Mouse (Mus musculus): ENCODE measurements around the gene Dcaf15. TPM values are rescaled to one million over a fixed set of nuclear protein-coding genes. Genes with fewer than 3 reads are reported as not detected.

Gene Dcaf15
- polyA plus RNA-seq, 2 experiments, result 2.5 to 16.8 TPM

DNA sequence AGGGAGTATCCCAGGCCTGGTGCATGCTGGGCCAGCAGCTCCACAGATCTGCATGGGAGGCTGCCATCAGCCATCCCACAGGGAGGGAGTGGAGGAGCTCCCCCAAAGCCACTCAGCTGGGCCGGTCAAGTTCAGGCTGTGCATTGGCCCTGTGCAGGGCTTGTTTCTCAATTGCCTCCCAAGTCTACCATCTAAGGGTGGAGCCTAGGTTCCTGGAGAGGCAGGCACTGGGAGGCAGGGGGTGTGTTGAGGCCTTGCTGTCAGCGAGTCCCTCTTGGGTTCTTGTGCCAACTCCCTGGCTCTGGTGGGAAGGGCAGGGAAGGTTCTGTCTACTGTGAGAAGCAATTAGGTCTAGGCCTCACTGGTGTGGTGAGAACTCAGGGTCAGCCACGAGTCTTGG, 32.6 kb downstream of the Dcaf15 start:
- H3K4me1 ChIP-seq (replicated peaks; ENCODE audit: control insufficient read depth in 2 of 2, insufficient read depth in 2 of 2, low read length in 1 of 2), result peaks cover 0 to 17% of the 10 kb centered on the region in 2 experiments
- 55% methylated on average over 3 of the region's 3 CpGs for WGBS (ENCODE audit: insufficient replicate concordance)

DNA sequence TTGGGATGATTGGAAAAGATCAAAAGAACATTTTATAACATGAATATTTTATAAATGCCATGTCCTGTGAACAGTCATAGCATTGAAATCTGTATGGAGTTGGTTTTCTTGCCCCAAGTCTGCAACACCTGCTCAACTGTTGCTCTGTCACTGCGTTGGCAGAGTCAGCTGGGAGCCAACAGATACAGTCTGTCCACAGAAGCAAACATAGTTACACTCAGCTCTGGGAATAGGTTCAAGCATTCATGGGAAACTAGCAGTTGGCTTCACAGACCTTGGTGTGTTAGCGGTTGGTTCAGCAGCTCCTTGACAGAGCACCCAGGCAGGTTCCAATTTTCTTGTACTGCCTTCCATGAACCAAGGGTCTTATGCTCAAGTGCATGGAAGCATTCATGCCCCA, 33.9 kb downstream of the Dcaf15 start:
- TF ChIP-seq CTCF (IDR thresholded peaks at IDR 0.05; ENCODE audit: low read depth), result no peak
- no peak for TF ChIP-seq EP300 (IDR thresholded peaks at IDR 0.05; ENCODE audit: low read depth)
- no peaks in the 10 kb centered on the region for H3K27me3 ChIP-seq (ENCODE audit: control insufficient read depth, insufficient read depth, low read length)
- H3K9me3 ChIP-seq (ENCODE audit: control insufficient read depth, low read length), result no peaks in the 10 kb centered on the region
- DNase-seq (ENCODE audit: low read depth in 3 of 3, low spot score in 3 of 3), result no peak
- no peak for ATAC-seq (ENCODE audit: insufficient read depth)
- no peak overlapping the region for H3K9ac ChIP-seq (replicated peaks)
- H3K4me1 ChIP-seq (replicated peaks; ENCODE audit: control insufficient read depth in 2 of 2, insufficient read depth in 2 of 2, low read length in 1 of 2), result peaks cover 0 to 17% of the 10 kb centered on the region in 2 experiments
- H3K4me3 ChIP-seq (ENCODE audit: insufficient read depth in 1 of 2, low read depth in 2 of 2, low read length in 2 of 2), result no peak overlapping the region
- H3K36me3 ChIP-seq (replicated peaks; ENCODE audit: control insufficient read depth, insufficient read depth, low read depth), result no peaks in the 10 kb centered on the region
- H3K4me2 ChIP-seq (ENCODE audit: low read depth), result no peak overlapping the region
- no peak overlapping the region for H3K27ac ChIP-seq
- 81% methylated on average over 2 of the region's 2 CpGs for WGBS (ENCODE audit: insufficient replicate concordance)

More for the DNA sequence above, 32.6 kb downstream of the Dcaf15 start:
- H3K9me3 ChIP-seq (ENCODE audit: control insufficient read depth, low read length), result no peaks in the 10 kb centered on the region
- no peaks in the 10 kb centered on the region for H3K36me3 ChIP-seq (replicated peaks; ENCODE audit: control insufficient read depth, insufficient read depth, low read depth)
- H3K9ac ChIP-seq (replicated peaks), result no peak overlapping the region
- DNase-seq (ENCODE audit: low read depth in 3 of 3, low spot score in 3 of 3) (no peak), ATAC-seq (ENCODE audit: insufficient read depth) (no peak)
- H3K27me3 ChIP-seq (ENCODE audit: control insufficient read depth, insufficient read depth, low read length), result no peaks in the 10 kb centered on the region
- no peak overlapping the region for H3K4me3 ChIP-seq (ENCODE audit: insufficient read depth in 1 of 2, low read depth in 2 of 2, low read length in 2 of 2)
- H3K27ac ChIP-seq, result no peak overlapping the region
- no peak for TF ChIP-seq EP300 (IDR thresholded peaks at IDR 0.05; ENCODE audit: low read depth)
- TF ChIP-seq CTCF (IDR thresholded peaks at IDR 0.05; ENCODE audit: low read depth), result no peak
- no peak overlapping the region for H3K4me2 ChIP-seq (ENCODE audit: low read depth)

DNA sequence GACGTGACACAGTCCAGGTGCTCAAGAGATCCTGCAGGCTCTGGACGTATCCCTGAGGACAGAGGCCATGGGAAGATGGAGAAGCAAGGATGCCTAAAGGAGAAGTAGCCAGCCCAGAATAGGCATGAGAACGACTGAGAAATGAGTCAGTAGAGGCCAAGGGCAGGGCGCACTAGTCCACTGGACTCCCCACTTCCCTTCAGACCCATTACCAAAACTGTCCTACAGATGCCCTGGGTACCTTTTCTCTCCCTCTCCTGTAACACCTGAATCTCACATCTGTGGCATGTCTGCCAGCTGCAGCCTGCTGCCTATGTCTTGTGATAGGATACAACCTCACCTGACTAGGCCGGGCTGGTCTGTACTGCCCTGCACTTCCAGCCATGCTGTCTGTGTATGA, 34.3 kb downstream of the Dcaf15 start:
- 54% methylated on average over 5 of the region's 5 CpGs for whole genome bisulfite sequencing (ENCODE audit: insufficient replicate concordance)
- Histone ChIP-seq H3K27me3 (ENCODE audit: control insufficient read depth, insufficient read depth, low read length) (no peaks in the 10 kb centered on the region), H3K9me3 (ENCODE audit: control insufficient read depth, low read length) (no peaks in the 10 kb centered on the region), H3K36me3 (replicated peaks; ENCODE audit: control insufficient read depth, insufficient read depth, low read depth) (no peaks in the 10 kb centered on the region), H3K9ac (replicated peaks) (no peak overlapping the region), H3K4me1 (replicated peaks; ENCODE audit: control insufficient read depth in 2 of 2, insufficient read depth in 2 of 2, low read length in 1 of 2) (peaks cover 0 to 20% of the 10 kb centered on the region in 2 experiments), H3K4me3 (ENCODE audit: insufficient read depth in 1 of 2, low read depth in 2 of 2, low read length in 2 of 2) (no peak overlapping the region), H3K4me2 (ENCODE audit: low read depth) (no peak overlapping the region), H3K27ac (no peak overlapping the region)
- DNase-seq (ENCODE audit: low read depth in 3 of 3, low spot score in 3 of 3) (no peak), ATAC-seq (ENCODE audit: insufficient read depth) (no peak)
- no peak for TF ChIP-seq CTCF (IDR thresholded peaks at IDR 0.05; ENCODE audit: low read depth)
- TF ChIP-seq EP300 (IDR thresholded peaks at IDR 0.05; ENCODE audit: low read depth), result no peak

DNA sequence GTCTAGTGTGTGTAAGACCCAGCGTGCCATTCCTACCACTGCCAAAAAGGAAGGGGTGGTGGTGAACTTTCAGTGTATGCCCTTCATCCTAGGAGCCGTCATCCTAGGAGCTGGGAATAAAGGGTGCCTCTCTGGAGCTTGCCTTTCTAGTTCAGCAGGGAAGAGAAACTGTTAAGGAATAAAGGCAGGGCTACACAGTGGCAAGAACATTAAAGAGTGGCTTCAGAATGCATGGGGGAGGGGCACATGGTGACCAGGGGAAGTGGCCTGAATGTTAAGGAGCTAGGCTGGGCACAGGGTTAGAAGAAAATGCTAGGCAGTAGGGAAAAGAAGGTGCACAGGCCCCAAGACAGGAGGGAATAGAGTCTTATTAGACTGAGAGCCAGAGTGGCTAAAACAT, 34.8 kb downstream of the Dcaf15 start:
- Histone ChIP-seq H3K27ac (no peak overlapping the region), H3K9me3 (ENCODE audit: control insufficient read depth, low read length) (no peaks in the 10 kb centered on the region), H3K4me1 (replicated peaks; ENCODE audit: control insufficient read depth in 2 of 2, insufficient read depth in 2 of 2, low read length in 1 of 2) (peaks cover 0 to 20% of the 10 kb centered on the region in 2 experiments), H3K36me3 (replicated peaks; ENCODE audit: control insufficient read depth, insufficient read depth, low read depth) (no peaks in the 10 kb centered on the region), H3K27me3 (ENCODE audit: control insufficient read depth, insufficient read depth, low read length) (no peaks in the 10 kb centered on the region), H3K4me3 (ENCODE audit: insufficient read depth in 1 of 2, low read depth in 2 of 2, low read length in 2 of 2) (no peak overlapping the region), H3K9ac (replicated peaks) (no peak overlapping the region), H3K4me2 (ENCODE audit: low read depth) (no peak overlapping the region)
- 69% methylated on average over 2 of the region's 2 CpGs for WGBS (ENCODE audit: insufficient replicate concordance)
- ATAC-seq (ENCODE audit: insufficient read depth), result no peak
- no peak for DNase-seq (ENCODE audit: low read depth in 3 of 3, low spot score in 3 of 3)
- TF ChIP-seq CTCF (IDR thresholded peaks at IDR 0.05; ENCODE audit: low read depth) (no peak), EP300 (IDR thresholded peaks at IDR 0.05; ENCODE audit: low read depth) (no peak)

DNA sequence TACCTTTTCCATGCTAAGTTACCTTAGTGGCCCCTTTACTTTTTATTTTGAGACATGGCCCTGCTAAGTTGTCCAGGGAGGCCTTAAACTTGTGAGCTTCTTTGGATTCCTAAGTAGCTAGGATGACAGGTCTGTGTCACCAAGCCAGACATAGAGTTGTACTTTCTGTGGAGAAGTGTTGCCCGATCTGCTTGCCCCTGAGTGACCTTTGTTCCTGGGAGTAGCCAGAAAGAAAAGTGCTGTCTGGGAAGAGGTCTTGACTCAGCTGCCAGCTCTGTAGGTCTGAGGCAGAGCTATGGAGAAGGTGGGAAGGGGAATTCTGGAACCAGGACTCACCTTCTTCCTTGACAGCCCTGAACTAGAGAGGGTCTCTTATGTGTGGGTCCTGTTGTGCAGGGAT, 35.4 kb downstream of the Dcaf15 start:
- no peak for TF ChIP-seq CTCF (IDR thresholded peaks at IDR 0.05; ENCODE audit: low read depth)
- TF ChIP-seq EP300 (IDR thresholded peaks at IDR 0.05; ENCODE audit: low read depth), result no peak
- DNase-seq (ENCODE audit: low read depth in 3 of 3, low spot score in 3 of 3) (no peak), ATAC-seq (ENCODE audit: insufficient read depth) (no peak)
- Histone ChIP-seq H3K27me3 (ENCODE audit: control insufficient read depth, insufficient read depth, low read length) (no peaks in the 10 kb centered on the region), H3K4me1 (replicated peaks; ENCODE audit: control insufficient read depth in 2 of 2, insufficient read depth in 2 of 2, low read length in 1 of 2) (peaks cover 0 to 20% of the 10 kb centered on the region in 2 experiments), H3K9me3 (ENCODE audit: control insufficient read depth, low read length) (no peaks in the 10 kb centered on the region), H3K9ac (replicated peaks) (no peak overlapping the region), H3K4me2 (ENCODE audit: low read depth) (no peak overlapping the region), H3K36me3 (replicated peaks; ENCODE audit: control insufficient read depth, insufficient read depth, low read depth) (no peaks in the 10 kb centered on the region), H3K4me3 (ENCODE audit: insufficient read depth in 1 of 2, low read depth in 2 of 2, low read length in 2 of 2) (no peak overlapping the region), H3K27ac (no peak overlapping the region)
- WGBS (ENCODE audit: insufficient replicate concordance), result 36% methylated on average over 1 of the region's 1 CpGs
